Mouse (Mus musculus) erythroid progenitor cell, adult 5-6 weeks (primary cell): ENCODE results near the gene Hoxb6. TPM values are rescaled to one million over a fixed set of nuclear protein-coding genes. Genes with fewer than 3 reads are reported as not detected.

Experiments
- ATAC-seq: replicated peaks from 2 replicates; pipeline ENCODE4 v1.8.0; 2016; ENCODE audit warnings: moderate number of reproducible peaks, mild to moderate bottlenecking, moderate TSS enrichment, inconsistent platforms; ENCODE audit not compliant: poor library complexity, low FRiP score, severe bottlenecking
- total RNA-seq, 2 experiments: library from RNA; stranded (forward) in 1 of 2; stranded (reverse) in 1 of 2; fragments of 150-400 nt in 1 of 2; fragments of 186-747, 209-891 nt in 1 of 2; gene quantifications; 2 replicates each; pipeline versions ENCODE4 v1.2.3 to v1.2.4; 2015 to 2017; ENCODE audit warnings: low replicate concordance in 2 of 2

Gene Hoxb6
- total RNA-seq (2015; ENCODE audit: low replicate concordance) = not detected in 2 replicates
- not detected in 2 replicates for total RNA-seq (2017; ENCODE audit: low replicate concordance)

GRCm38 (mm10) chr11:96291681-96292564 is at the start of gene Hoxb6:
Gene Hoxb6 (plus strand): TSS chr11:96292476.
- ATAC-seq = no peak

GRCm38 (mm10) chr11:96250901-96251300 is 41.4 kb upstream of the Hoxb6 start:
- no peak for ATAC-seq

GRCm38 (mm10) chr11:96251480-96252031 is 40.7 kb upstream of the Hoxb6 start:
- ATAC-seq = no peak

- no peak for ATAC-seq
Observed at GRCm38 (mm10) chr11:96252541-96253120, 39.6 kb upstream of the Hoxb6 start.

DNA sequence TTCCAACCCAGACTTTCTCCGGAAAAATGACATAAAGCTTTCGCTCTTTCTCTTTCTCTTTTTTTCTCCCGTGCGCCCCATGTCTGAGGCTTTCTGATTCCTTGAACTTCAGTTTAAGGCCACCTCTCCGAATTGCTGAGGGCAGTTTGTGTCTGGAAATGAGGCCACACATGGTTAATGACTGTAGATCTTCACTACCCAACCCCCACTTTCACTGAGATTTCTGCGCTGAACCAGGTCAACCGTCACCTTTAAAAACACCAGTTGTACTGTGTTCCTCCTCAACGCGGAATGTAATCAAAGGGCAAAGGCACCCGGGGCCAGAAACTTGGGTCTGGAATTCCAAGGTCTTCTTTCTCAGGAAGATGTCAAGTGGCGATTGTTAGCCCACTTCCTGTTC is 38.1 kb upstream of the Hoxb6 start:
- ATAC-seq = no peak

DNA sequence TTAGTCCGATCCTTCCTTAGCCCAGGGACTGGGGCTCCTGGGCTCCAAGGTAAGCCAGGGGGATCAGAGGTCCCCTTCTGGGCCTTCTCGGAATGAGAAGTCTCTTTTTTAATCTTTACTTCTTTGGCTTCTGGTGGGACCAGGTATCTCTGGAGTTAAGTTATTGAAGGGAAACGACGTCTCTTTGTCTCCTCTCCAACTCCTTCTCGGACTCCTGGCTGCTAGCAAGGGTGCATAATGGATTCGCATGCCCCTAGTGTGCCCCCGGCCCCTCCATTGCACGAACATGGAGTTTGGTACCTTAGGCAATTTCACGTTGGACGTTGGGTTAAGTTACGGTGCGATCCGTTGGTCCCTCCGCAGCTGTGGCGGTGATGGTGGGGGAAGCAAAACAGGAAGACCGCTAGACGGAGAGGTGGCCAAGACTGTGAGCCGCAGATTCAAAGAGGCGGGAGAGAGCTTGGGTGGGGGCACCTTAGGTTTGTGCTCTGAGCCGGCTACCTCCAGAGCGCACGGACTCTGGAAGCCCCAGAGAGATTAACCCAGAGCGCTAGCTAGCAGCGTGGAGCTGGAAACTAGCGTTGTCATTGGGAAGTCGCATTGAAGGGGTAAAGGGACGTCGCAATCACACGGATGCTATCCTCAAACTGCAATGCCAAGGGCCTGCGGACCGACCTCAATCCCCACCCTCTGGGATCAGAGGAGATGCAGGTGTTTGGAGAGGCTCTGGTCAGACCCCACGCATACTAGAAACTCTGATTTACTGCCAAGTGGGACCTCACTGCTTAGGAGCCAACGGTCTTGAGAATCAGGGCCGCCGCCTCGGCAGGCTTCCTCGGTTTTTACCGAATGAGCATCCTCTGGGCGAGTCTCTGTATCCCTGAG is 36.9 kb upstream of the Hoxb6 start:
- no peak for ATAC-seq

DNA sequence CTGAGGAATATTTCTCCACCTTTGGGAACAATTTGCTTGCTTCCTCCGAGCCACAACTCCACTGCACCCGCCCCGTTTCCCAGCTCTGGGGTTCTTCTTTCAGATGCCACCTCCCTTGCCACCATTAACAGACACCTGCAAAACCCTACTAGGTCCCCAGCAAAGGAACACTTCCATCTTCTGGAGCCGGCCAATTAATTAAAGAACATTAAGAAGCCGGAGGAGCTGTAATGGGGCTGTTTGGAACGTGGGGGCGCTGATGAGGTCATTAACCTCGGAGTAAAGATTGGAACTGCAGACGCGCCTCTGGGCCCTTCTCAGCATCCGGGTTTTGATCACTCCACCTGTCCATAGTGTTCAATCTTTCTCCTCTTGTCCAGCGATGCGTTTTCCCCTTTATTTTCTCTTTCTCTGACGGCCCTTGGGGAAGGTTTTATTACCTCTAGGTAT is 36.3 kb upstream of the Hoxb6 start:
- ATAC-seq = no peak

GRCm38 (mm10) chr11:96257141-96257540 is 35.1 kb upstream of the Hoxb6 start:
- no peak for ATAC-seq

DNA sequence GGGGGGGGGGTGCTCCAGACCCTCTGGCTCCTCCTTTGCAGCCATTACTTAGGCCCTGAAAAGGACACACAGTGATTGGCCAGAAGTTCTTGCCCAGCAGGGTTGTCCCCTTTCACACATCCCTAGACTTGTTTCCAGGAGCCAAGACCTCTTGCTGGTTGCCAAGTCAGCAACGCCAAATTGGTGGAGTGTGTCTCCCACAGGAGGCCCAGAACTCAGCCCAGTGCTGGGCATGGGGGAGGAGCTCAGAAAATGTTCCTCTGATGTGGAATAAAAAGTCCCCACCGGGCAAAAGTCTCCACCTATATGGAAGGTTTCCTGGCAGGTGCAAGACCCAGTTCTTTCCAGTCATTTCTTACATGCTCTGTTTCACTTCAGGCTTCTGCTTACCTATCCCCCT is 33.2 kb upstream of the Hoxb6 start:
- no peak for ATAC-seq

DNA sequence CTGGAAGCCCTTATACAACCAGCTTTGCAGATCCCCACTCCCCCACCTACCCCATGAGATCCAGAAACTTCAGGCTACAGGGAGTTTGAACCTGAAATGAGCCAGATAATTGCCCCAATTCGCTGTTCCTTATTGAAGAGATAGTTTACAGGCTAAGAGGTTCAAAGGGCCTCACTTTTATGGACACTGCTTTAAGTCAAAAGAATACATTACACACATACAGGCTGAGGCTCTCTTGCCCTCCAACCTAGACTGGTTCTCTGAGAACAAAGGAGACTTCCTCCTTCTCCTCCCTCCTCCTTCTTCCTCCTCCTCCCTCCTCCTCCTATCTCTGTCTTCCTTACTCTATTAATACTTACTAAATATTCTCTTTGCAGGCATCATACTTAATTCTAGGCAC is 32.8 kb upstream of the Hoxb6 start:
- no peak for ATAC-seq

DNA sequence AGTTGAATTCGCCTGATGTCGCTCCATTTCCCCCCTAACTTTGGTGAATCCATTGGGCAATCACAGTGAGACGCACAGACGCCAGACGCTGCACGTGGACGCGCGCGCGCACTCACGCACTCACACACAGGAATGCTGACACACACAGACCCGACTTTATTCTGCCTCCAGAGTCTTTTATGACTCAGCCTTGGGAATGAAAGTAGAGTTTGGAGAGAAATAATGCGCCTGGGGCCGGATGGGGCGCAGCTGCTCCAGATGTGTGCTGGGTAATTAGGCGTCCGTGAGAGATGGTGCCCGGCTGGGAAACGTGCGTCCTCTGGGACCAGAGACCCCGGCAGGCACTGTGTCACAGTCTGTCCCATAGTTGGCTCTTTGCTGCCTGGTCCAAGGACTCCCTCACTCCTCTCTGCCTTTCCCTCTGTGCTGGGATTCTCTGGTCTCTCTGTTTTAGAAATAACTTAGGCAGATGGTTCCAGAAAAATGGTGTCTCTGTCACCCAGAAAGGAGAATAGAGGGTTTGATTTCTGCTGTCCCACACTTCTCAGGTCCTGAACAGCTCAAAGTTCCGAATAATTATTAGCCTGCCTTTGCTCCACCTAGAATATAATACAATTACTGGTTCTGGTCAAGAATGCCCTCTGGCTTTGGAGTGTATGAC is 31.8 kb upstream of the Hoxb6 start:
- ATAC-seq = no peak

DNA sequence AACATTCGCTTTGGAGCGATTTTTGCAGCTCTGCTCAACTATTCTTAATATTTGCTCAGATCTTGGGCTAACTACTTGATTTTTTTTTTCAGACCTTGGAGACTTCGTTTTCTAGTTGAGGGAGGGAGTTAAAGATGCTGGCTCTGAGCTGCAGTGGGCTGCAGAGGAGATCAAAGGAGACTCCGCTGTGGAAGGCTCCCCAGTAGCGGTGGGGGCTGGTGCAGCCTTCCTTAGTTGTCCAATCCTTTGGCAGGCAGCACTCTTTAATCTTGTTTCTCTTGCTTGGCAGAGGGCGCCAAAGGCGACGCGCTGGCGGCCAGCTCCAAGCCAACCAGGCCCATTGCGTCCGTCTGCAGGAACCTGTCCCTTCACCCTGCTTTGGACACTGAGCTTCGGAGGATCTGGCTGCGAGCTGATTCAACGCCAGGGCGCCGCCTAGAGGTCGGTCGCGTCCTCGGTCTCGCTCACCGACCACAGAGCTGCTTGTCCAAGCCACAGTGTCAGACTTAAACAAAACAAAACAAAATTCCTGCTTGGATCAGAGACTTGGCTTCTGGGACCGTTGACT is 30.9 kb upstream of the Hoxb6 start:
- ATAC-seq = no peak

DNA sequence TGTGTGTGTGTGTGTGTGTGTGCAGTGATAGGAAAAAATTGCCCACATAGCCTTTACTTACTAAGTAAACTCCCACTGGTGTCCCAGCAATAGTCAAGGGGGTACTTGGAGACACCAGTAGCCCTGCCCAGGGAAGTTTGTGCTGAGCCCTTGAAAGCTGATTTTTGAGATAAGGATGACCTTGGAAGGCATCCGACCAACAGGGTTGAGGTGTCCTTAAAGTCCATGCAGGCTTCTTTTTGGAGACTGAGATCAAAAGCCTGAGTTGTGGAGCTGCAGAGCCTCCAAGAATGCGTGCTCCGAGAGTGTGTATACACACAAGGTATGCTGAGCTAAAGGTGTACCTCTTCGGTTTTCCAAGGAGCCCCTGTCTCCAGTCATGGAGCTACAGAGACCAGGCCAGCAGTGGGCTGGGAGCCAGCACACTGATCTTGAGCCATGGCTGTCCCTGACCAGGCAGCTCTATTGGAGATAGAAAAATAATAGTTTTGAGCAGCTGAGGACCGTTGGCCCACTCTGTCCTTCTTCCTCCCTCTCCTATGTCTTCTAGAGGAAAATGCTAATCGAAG is 29.9 kb upstream of the Hoxb6 start:
- no peak for ATAC-seq

- ATAC-seq = no peak
Observed at GRCm38 (mm10) chr11:96263636-96264389, 28.5 kb upstream of the Hoxb6 start.

DNA sequence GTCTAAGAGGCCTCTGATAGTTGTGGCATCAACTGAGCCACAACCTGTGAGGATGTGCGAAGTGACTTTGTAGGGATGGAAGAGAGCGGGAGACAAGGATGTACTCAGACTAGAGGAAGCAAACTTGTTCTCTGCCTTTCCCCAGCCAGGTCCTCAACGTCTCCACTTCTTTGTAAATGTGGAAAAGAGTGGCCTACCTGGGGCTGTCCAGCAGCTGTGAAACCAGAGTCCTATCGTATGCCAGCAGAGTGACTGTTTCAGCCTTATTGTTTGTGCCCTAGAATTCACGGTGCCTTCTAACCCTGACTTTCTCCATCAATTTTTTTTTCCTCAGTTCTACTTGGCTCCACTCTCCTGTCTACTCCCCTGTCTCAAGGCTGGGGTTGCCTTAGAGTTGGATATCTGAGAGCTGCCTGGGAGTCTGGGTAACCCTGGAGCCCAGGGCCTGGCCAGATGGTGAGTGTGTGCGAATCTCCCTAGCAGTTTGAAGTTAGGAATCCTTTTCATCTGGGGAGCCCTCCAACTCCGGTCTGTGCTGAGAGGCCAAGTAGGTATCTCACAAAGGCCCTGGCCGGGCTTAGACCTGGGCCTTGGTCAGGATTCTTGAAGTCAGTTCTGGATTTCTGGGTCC is 27.8 kb upstream of the Hoxb6 start:
- ATAC-seq = no peak

DNA sequence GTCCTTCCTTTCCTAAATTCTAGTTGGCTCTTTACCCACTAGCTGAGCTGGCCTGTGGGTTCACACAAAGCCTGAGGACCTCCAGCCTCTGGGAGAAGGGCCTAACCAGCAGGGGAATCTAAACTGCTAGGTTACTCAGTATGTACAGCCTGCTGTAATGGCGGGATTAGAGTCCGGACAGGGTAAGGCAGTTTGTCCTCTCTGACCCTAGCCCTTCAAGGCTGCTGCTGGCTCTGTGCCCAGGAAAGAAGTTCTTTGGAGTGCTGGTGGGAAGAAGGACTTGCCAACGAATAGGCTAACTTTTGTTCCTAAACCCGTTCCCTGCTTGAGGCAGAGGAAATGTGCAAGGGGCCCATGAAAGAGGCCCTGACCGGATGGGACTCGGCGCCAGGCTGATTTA is 26.3 kb upstream of the Hoxb6 start:
- ATAC-seq = no peak

DNA sequence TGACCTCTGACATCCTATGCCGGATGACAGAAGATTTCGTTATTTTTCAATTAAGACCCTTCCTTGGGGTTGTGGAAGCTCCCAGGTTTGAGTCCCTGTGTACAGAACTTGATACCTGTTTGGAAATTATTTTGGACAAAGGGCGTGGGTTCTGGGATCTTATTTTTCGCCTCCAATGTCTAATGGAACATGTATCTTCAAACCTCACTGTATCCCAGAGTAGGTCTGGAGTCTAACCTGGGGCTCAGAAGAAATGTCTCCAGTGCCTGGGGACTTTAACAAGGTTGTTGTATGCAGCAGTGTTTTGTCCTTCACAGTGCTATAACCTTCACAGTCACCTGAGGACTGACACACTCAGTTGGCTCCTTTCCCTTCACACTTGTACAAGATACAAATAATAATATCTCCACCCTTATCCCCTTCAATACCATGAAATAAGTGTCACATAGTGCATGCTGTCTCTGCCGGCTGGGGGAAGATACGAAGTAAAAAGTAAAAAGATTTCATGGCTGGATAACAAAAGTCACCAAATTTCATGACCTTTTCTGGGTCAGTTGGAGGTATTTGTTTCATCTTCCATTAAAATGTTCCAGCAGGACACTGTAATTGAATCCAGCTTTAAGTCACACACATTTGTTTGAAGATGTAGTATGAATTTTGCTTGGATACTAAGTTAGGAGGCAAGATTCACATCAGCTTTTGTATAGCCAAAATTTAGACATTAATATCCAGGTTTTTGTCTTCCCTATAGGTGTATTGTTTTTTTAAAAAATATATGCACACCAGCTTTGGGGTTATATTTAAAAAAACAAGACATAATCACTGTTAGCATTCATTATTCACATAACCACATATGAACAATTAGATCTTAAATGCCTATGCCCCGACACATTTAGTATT is 25.0 kb upstream of the Hoxb6 start:
- ATAC-seq = no peak
